8 mouse cellular contexts compared by ENCODE assay signal in genomic region chr2:18393022-18393519, GRCm38 (mm10). TPM values are rescaled to one million over a fixed set of nuclear protein-coding genes. Genes with fewer than 3 reads are reported as not detected.
DNase-seq lines count a peak whose midpoint lies in the region; ATAC-seq and TF ChIP-seq lines count a peak whose summit lies in the region.

No protein-coding gene starts in this region.

- no peak for ATAC-seq in heart, postnatal 0 days (ENCODE audit: insufficient read depth, low read depth)
- ATAC-seq in forebrain, embryonic 13.5 days, result peak; percentile 16; the same call in 1 of the 2 replicates
- ATAC-seq in liver, postnatal 0 days, result no peak

- H3K4me2 ChIP-seq in heart, postnatal 0 days (ENCODE audit: low read depth, low read length), result peak overlapping the region; percentile 74
- H3K4me2 ChIP-seq in forebrain, embryonic 13.5 days, result peak overlapping the region; percentile 80
- peak overlapping the region; percentile 92 for H3K4me2 ChIP-seq in liver, postnatal 0 days (ENCODE audit: low read depth, low read length)

- TF ChIP-seq CTCF in heart, postnatal 0 days (IDR thresholded peaks at IDR 0.05; ENCODE audit: low read depth), result no peak
- 0 out of 2 replicates have a peak, but pooled peaks have one; percentile 7 for TF ChIP-seq CTCF in liver, postnatal 0 days (IDR thresholded peaks at IDR 0.05; ENCODE audit: low read depth)

- peak overlapping the region; percentile 99 for H3K27ac ChIP-seq in heart, postnatal 0 days (ENCODE audit: low read depth)
- no peak overlapping the region for H3K27ac ChIP-seq in ES-E14 (ENCODE audit: insufficient read depth, low read depth, low read length, poor library complexity, severe bottlenecking)
- H3K27ac ChIP-seq in forebrain, embryonic 13.5 days, result peak overlapping the region; percentile 96
- peak overlapping the region; percentile 96 for H3K27ac ChIP-seq in liver, postnatal 0 days (ENCODE audit: low read depth)

- H3K4me1 ChIP-seq in heart, postnatal 0 days (ENCODE audit: control insufficient read depth, insufficient read depth), result peaks cover 8% of the 10 kb centered on the region
- H3K4me1 ChIP-seq in ES-E14 (ENCODE audit: control insufficient read depth in 2 of 2, insufficient read depth in 2 of 2, low read length in 2 of 2, poor library complexity in 1 of 2), result no peaks in the 10 kb centered on the region
- H3K4me1 ChIP-seq in forebrain, embryonic 13.5 days, result peaks cover 13% of the 10 kb centered on the region
- H3K4me1 ChIP-seq in liver, postnatal 0 days (ENCODE audit: insufficient read depth), result peaks cover 6% of the 10 kb centered on the region; the same call in 1 of the 2 replicates

- TF ChIP-seq EP300 in heart, postnatal 0 days (IDR thresholded peaks at IDR 0.05; ENCODE audit: low read depth), result no peak
- no peak for TF ChIP-seq EP300 in liver, postnatal 0 days (IDR thresholded peaks at IDR 0.05; ENCODE audit: low read depth)

- H3K36me3 ChIP-seq in heart, postnatal 0 days (replicated peaks; ENCODE audit: control insufficient read depth, insufficient read depth, low read length), result no peaks in the 10 kb centered on the region
- H3K36me3 ChIP-seq in ES-E14 (ENCODE audit: control insufficient read depth, insufficient read depth, low read length, poor library complexity, severe bottlenecking), result no peaks in the 10 kb centered on the region
- no peaks in the 10 kb centered on the region for H3K36me3 ChIP-seq in forebrain, embryonic 13.5 days (ENCODE audit: poor library complexity, severe bottlenecking)
- H3K36me3 ChIP-seq in liver, postnatal 0 days (replicated peaks; ENCODE audit: insufficient read depth, low read length), result no peaks in the 10 kb centered on the region

- no peak overlapping the region for H3K9ac ChIP-seq in heart, postnatal 0 days (replicated peaks; ENCODE audit: low read depth, low read length)
- H3K9ac ChIP-seq in ES-E14 (ENCODE audit: insufficient read depth, low read depth, low read length, poor library complexity, severe bottlenecking), result peak overlapping the region; percentile 66; the same call in 1 of the 2 replicates
- peak overlapping the region; percentile 17; the same call in 1 of the 2 replicates for H3K9ac ChIP-seq in forebrain, embryonic 13.5 days
- peak overlapping the region; percentile 85; the same call in 1 of the 2 replicates for H3K9ac ChIP-seq in liver, postnatal 0 days (replicated peaks)

- in situ Hi-C loops in ES-E14 (cut with MboI; ENCODE audit: low sequenced_read_pairs in 2 of 2, unreplicated experiment in 2 of 2), result no loop called here

- peak overlapping the region; percentile 98 for H3K4me3 ChIP-seq in heart, postnatal 0 days (ENCODE audit: low read depth, low read length)
- H3K4me3 ChIP-seq in ES-E14 (ENCODE audit: insufficient read depth in 1 of 2, low read depth in 1 of 2, low read length in 2 of 2, poor library complexity in 1 of 2, severe bottlenecking in 1 of 2), result peak overlapping the region; percentile 54 to 90
- peak overlapping the region; percentile 81 for H3K4me3 ChIP-seq in forebrain, embryonic 13.5 days
- H3K4me3 ChIP-seq in liver, postnatal 0 days (ENCODE audit: low read depth, low read length), result peak overlapping the region; percentile 89

- DNase-seq in heart, postnatal 0 days (ENCODE audit: low spot score), result no peak
- no peak for DNase-seq in heart, postnatal 10 days
- DNase-seq in ES-E14 (ENCODE audit: low read depth, low spot score), result no peak
- no peak for DNase-seq in liver, postnatal 0 days
- DNase-seq in ovary, postnatal 36 days (ENCODE audit: low spot score), result no peak
- DNase-seq in urinary bladder, adult 18-20 months (ENCODE audit: low spot score in 2 of 2), result no peak
- no peak for DNase-seq in yolk sac, embryonic 10.5 days (ENCODE audit: low spot score)

- intact Hi-C loops in heart, postnatal 10 days (cut with DNase I), result loop anchor here (2.0 to 5.0 kb wide), 5 partner anchors 194 to 374 kb away; partner anchors contain the start of genes Bmi1 and Spag6

- H3K9me3 ChIP-seq in heart, postnatal 0 days (replicated peaks; ENCODE audit: control insufficient read depth, low read length), result no peaks in the 10 kb centered on the region
- no peaks in the 10 kb centered on the region for H3K9me3 ChIP-seq in ES-E14 (ENCODE audit: control insufficient read depth, insufficient read depth, low read depth, low read length)
- no peaks in the 10 kb centered on the region for H3K9me3 ChIP-seq in forebrain, embryonic 13.5 days (replicated peaks)
- H3K9me3 ChIP-seq in liver, postnatal 0 days (ENCODE audit: low read length), result no peaks in the 10 kb centered on the region

- H3K27me3 ChIP-seq in heart, postnatal 0 days (ENCODE audit: control insufficient read depth, insufficient read depth, low read length), result no peaks in the 10 kb centered on the region
- no peaks in the 10 kb centered on the region for H3K27me3 ChIP-seq in forebrain, embryonic 13.5 days
- no peaks in the 10 kb centered on the region for H3K27me3 ChIP-seq in liver, postnatal 0 days (ENCODE audit: insufficient read depth, low read length)

- WGBS in heart, postnatal 0 days, result 58% methylated on average over 2 of the region's 2 CpGs
- 75% methylated on average over 2 of the region's 2 CpGs for WGBS in forebrain, embryonic 13.5 days
- WGBS in liver, postnatal 0 days (ENCODE audit: insufficient replicate concordance), result 54% methylated on average over 2 of the region's 2 CpGs

TF ChIP-seq in ES-E14, 5 proteins besides CTCF, POLR2A, EP300 and RAD21:
- TF ChIP-seq HCFC1 (IDR thresholded peaks at IDR 0.05; ENCODE audit: borderline replicate concordance, insufficient read depth, low read length), result no peak
- no peak for TF ChIP-seq ZNF384 (IDR thresholded peaks at IDR 0.05; ENCODE audit: low read depth, low read length)
- no peak for TF ChIP-seq ZC3H11A (IDR thresholded peaks at IDR 0.05; ENCODE audit: borderline replicate concordance, low read depth, low read length)
- no peak for TF ChIP-seq CHD2 (IDR thresholded peaks at IDR 0.05; ENCODE audit: low read depth, low read length)
- no peak for TF ChIP-seq MAFK (IDR thresholded peaks at IDR 0.05; ENCODE audit: insufficient read depth, low read depth, low read length)

RNA-seq across cellular contexts. Expression of gene Dnajc1, which starts 0.4 kb away (rescaled TPM):
- total RNA-seq in heart, postnatal 0 days (2014; rRNA removed; ENCODE audit: low replicate concordance), result 15.2 and 21.8 TPM in 2 replicates
- polyA plus RNA-seq in heart, postnatal 0 days (2015; fragmentation: Nextera tagmentation; extraction: Ambion mirVana), result 20.2 and 20.6 TPM in 2 replicates
- 10 to 100 TPM; 15.8 to 16.4 TPM for total RNA-seq in heart, postnatal 10 days (2021)
- total RNA-seq in ES-E14 (2012; rRNA removed), result 15.1 and 16.4 TPM in 2 replicates
- 26.5 and 32.5 TPM in 2 replicates for polyA plus RNA-seq in forebrain, embryonic 13.5 days (2015; fragmentation: Nextera tagmentation; extraction: Ambion mirVana)
- 15.5 and 15.7 TPM in 2 replicates for polyA plus RNA-seq in liver, postnatal 0 days (2015; fragmentation: Nextera tagmentation; extraction: Ambion mirVana)
